Mouse (Mus musculus): Measurements from ENCODE around the gene Tmx2.
A peak's percentile ranks its signal among the peaks of the same experiment; 100 is the strongest.

GRCm38 (mm10) chr2:84727172-84727858 lies 48.4 kb upstream of the Tmx2 start, which contains the start of gene Clp1:
- TF ChIP-seq POLR2A (IDR thresholded peaks at IDR 0.05; ENCODE audit: low read depth, low read length) (peak; percentile 82), CTCF (IDR thresholded peaks at IDR 0.05; ENCODE audit: borderline replicate concordance, insufficient read depth, low read length) (no peak)

Measured in embryonic fibroblast, embryonic 13.5 days (primary cell).